Mouse (Mus musculus): Measurements from ENCODE around the gene Slc5a12.

GRCm38 (mm10) chr2:110671071-110671624 lies 74.0 kb downstream of the Slc5a12 start:
- no peak for TF ChIP-seq CTCF (IDR thresholded peaks at IDR 0.05; ENCODE audit: extremely low read depth, insufficient read depth, insufficient read length, insufficient replicate concordance)
- no peak for TF ChIP-seq POLR2A (IDR thresholded peaks at IDR 0.05; ENCODE audit: low read depth, low read length)

All from spleen, adult 2 months (tissue).